Mouse (Mus musculus) duodenum, adult 2 months (tissue): ENCODE measurements around the gene Galnt12. TPM values are rescaled to one million over a fixed set of nuclear protein-coding genes. Genes with fewer than 3 reads are reported as not detected.

Source experiments
- polyA plus RNA-seq: library from polyadenylated mRNA; depleted of rRNA; stranded (reverse); fragments of >200 nt; gene quantifications from 2 replicates; pipeline ENCODE4 v1.2.3, GENCODE M21; 2012; ENCODE audit warnings: low replicate concordance; rRNA removed

Gene Galnt12
- 15.1 and 23.7 TPM in 2 replicates for polyA plus RNA-seq

DNA sequence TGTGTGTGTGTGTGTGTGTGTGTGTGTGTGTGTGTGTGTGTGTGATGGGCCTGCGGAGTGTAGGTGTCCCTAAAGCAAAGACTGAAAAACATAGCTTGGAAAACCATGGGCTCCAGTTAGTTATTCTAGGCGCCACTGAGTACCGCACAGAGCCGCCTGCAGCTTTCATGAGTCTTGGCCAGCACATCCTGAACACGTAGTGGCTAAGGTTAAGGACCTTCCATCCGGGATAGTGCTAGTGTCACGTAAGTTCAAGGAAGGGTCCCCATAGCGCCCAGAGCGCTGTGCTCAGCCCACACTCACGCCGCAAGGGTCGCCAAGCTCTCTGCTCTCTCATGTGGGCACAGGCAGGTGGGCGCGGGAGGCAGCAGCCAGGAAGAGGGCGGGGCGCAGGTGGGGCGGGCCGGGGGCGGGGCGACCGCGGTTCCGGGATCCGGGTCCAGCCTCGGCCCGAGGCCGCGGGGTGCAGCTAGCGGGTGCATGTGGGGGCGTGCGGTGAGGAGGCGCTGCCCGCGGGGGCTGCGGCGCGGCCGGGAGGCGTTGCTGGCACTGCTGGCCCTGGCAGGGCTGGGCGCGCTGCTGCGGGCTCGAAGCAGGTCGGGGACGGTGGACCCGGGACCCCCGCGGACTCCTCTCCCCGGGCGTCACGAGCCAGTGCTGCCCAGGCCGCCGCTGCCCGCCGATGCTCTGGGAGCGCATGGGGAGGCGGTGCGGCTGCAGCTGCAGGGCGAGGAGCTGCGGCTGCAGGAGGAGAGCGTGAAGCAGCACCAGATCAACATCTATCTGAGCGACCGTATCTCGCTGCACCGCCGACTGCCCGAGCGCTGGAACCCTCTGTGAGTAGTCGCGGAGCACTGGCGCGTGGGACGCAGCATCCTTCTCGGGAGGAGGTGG, at the start of gene Galnt12:
Gene Galnt12, plus strand, starts transcription at position 417 of the 894 bp plus-strand sequence.

DNA sequence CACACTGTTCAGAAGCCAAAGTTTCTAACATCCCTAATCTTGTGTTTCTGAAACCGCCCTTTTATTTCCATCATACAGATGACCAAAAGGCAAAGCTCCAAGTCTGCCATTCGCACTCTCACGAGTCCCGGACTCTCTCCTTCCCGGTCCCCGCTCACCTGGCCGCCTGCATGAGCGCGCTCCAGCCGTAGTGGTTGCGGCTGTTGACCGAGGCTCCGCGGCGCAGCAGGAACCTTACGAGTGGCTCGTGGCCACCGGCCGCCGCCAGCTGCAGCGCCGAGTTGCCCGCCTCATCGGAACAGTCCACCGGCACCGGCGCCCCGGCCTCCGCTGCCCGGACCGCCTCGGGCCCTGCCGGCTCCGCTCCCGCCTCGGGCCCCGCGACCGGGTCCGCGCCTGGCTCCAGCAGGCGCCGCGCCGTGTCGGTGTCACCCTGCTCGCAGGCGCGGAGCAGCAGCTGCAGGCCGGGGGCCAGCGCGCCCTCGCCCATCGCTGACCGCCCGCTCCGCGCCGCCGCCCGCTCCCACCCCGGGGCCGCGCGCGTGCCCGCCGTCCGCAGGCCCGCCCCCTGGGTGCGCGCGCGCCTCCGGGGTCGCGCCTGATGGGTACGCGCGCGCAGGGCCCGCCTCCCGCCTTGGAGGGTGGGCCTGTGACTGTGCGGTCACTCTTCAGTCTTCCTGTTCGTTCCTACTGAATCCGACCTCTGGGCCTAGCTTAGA, 34.8 kb upstream of the Galnt12 start, which contains the start of gene Anks6:
Gene Anks6, minus strand, starts transcription at position 637 of the 719 bp plus-strand sequence.

Other genes starting within 250 kb of the Galnt12 start
- gene Gabbr2, start 100.0 kb upstream of the Galnt12 start, polyA plus RNA-seq = 0.49 and 0.50 TPM in 2 replicates
- gene Anks6, start 34.5 kb upstream of the Galnt12 start, polyA plus RNA-seq = 2.1 and 3.9 TPM in 2 replicates
- gene Col15a1, start 116.3 kb downstream of the Galnt12 start, polyA plus RNA-seq = 12.9 and 14.5 TPM in 2 replicates